Mouse (Mus musculus): ENCODE results near the gene Pla2g4d. TPM values are rescaled to one million over a fixed set of nuclear protein-coding genes. Genes with fewer than 3 reads are reported as not detected.

Gene Pla2g4d
- polyA plus RNA-seq, 1 experiment from 2014 or later = not detected

- H3K27ac ChIP-seq (ENCODE audit: low read depth, low read length) = no peak overlapping the region
- no peak overlapping the region for H3K4me2 ChIP-seq (ENCODE audit: low read length)
- no peaks in the 10 kb centered on the region for H3K27me3 ChIP-seq (replicated peaks; ENCODE audit: control insufficient read depth, insufficient read depth, low read length)
- no peaks in the 10 kb centered on the region for H3K9me3 ChIP-seq (replicated peaks; ENCODE audit: control insufficient read depth, low read length)
- no peak overlapping the region for H3K9ac ChIP-seq (ENCODE audit: low read length)
- no peaks in the 10 kb centered on the region for H3K4me1 ChIP-seq (ENCODE audit: control insufficient read depth, insufficient read depth, low read length)
- peak; percentile 72 for DNase-seq (ENCODE audit: low spot score)
- ATAC-seq = no peak
- H3K4me3 ChIP-seq (ENCODE audit: low read depth, low read length) = no peak overlapping the region
- WGBS = 15% methylated on average over 8 of the region's 8 CpGs
- H3K36me3 ChIP-seq (ENCODE audit: control insufficient read depth, insufficient read depth, low read length) = no peaks in the 10 kb centered on the region
Measured at GRCm38 (mm10) chr2:120279961-120280360, 9.0 kb downstream of the Pla2g4d start.

GRCm38 (mm10) chr2:120276951-120277350 lies 12.0 kb downstream of the Pla2g4d start:
- Histone ChIP-seq H3K27me3 (replicated peaks; ENCODE audit: control insufficient read depth, insufficient read depth, low read length) (no peaks in the 10 kb centered on the region), H3K9ac (ENCODE audit: low read length) (no peak overlapping the region), H3K9me3 (replicated peaks; ENCODE audit: control insufficient read depth, low read length) (no peaks in the 10 kb centered on the region), H3K36me3 (ENCODE audit: control insufficient read depth, insufficient read depth, low read length) (no peaks in the 10 kb centered on the region), H3K4me1 (ENCODE audit: control insufficient read depth, insufficient read depth, low read length) (no peaks in the 10 kb centered on the region), H3K27ac (ENCODE audit: low read depth, low read length) (no peak overlapping the region), H3K4me3 (ENCODE audit: low read depth, low read length) (no peak overlapping the region), H3K4me2 (ENCODE audit: low read length) (no peak overlapping the region)
- WGBS = 81% methylated on average over 4 of the region's 4 CpGs
- DNase-seq (ENCODE audit: low spot score) (no peak), ATAC-seq (no peak)

- Histone ChIP-seq H3K27ac (ENCODE audit: low read depth, low read length) (no peak overlapping the region), H3K4me2 (ENCODE audit: low read length) (no peak overlapping the region), H3K4me3 (ENCODE audit: low read depth, low read length) (no peak overlapping the region), H3K4me1 (ENCODE audit: control insufficient read depth, insufficient read depth, low read length) (no peaks in the 10 kb centered on the region), H3K27me3 (replicated peaks; ENCODE audit: control insufficient read depth, insufficient read depth, low read length) (no peaks in the 10 kb centered on the region), H3K9me3 (replicated peaks; ENCODE audit: control insufficient read depth, low read length) (no peaks in the 10 kb centered on the region), H3K9ac (ENCODE audit: low read length) (no peak overlapping the region), H3K36me3 (ENCODE audit: control insufficient read depth, insufficient read depth, low read length) (no peaks in the 10 kb centered on the region)
- peak; percentile 23 for DNase-seq (ENCODE audit: low spot score)
- WGBS = 2% methylated on average over 9 of the region's 9 CpGs
- ATAC-seq = no peak
Measured at GRCm38 (mm10) chr2:120268635-120269034, 20.4 kb downstream of the Pla2g4d start.

GRCm38 (mm10) chr2:120265523-120265922 lies 23.5 kb downstream of the Pla2g4d start:
- no peak overlapping the region for H3K4me2 ChIP-seq (ENCODE audit: low read length)
- H3K4me3 ChIP-seq (ENCODE audit: low read depth, low read length) = no peak overlapping the region
- H3K27ac ChIP-seq (ENCODE audit: low read depth, low read length) = no peak overlapping the region
- no peaks in the 10 kb centered on the region for H3K9me3 ChIP-seq (replicated peaks; ENCODE audit: control insufficient read depth, low read length)
- no peaks in the 10 kb centered on the region for H3K27me3 ChIP-seq (replicated peaks; ENCODE audit: control insufficient read depth, insufficient read depth, low read length)
- ATAC-seq (no peak), DNase-seq (ENCODE audit: low spot score) (peak; percentile 17)
- H3K4me1 ChIP-seq (ENCODE audit: control insufficient read depth, insufficient read depth, low read length) = no peaks in the 10 kb centered on the region
- no peak overlapping the region for H3K9ac ChIP-seq (ENCODE audit: low read length)
- 78% methylated on average over 6 of the region's 6 CpGs for WGBS
- H3K36me3 ChIP-seq (ENCODE audit: control insufficient read depth, insufficient read depth, low read length) = no peaks in the 10 kb centered on the region

- no peak overlapping the region for H3K27ac ChIP-seq (ENCODE audit: low read depth, low read length)
- 62% methylated on average over 10 of the region's 10 CpGs for WGBS
- no peak overlapping the region for H3K9ac ChIP-seq (ENCODE audit: low read length)
- no peak for ATAC-seq
- no peaks in the 10 kb centered on the region for H3K27me3 ChIP-seq (replicated peaks; ENCODE audit: control insufficient read depth, insufficient read depth, low read length)
- H3K4me3 ChIP-seq (ENCODE audit: low read depth, low read length) = no peak overlapping the region
- DNase-seq (ENCODE audit: low spot score) = peak; percentile 12
- H3K36me3 ChIP-seq (ENCODE audit: control insufficient read depth, insufficient read depth, low read length) = no peaks in the 10 kb centered on the region
- no peak overlapping the region for H3K4me2 ChIP-seq (ENCODE audit: low read length)
- H3K9me3 ChIP-seq (replicated peaks; ENCODE audit: control insufficient read depth, low read length) = no peaks in the 10 kb centered on the region
- H3K4me1 ChIP-seq (ENCODE audit: control insufficient read depth, insufficient read depth, low read length) = no peaks in the 10 kb centered on the region
Measured at GRCm38 (mm10) chr2:120264858-120265257, 24.1 kb downstream of the Pla2g4d start.

- Histone ChIP-seq H3K4me2 (ENCODE audit: low read length) (no peak overlapping the region), H3K4me3 (ENCODE audit: low read depth, low read length) (no peak overlapping the region), H3K27me3 (replicated peaks; ENCODE audit: control insufficient read depth, insufficient read depth, low read length) (no peaks in the 10 kb centered on the region), H3K9ac (ENCODE audit: low read length) (no peak overlapping the region), H3K4me1 (ENCODE audit: control insufficient read depth, insufficient read depth, low read length) (no peaks in the 10 kb centered on the region), H3K27ac (ENCODE audit: low read depth, low read length) (no peak overlapping the region), H3K9me3 (replicated peaks; ENCODE audit: control insufficient read depth, low read length) (no peaks in the 10 kb centered on the region), H3K36me3 (ENCODE audit: control insufficient read depth, insufficient read depth, low read length) (no peaks in the 10 kb centered on the region)
- no peak for ATAC-seq
- 28% methylated on average over 1 of the region's 1 CpGs for WGBS
- no peak for DNase-seq (ENCODE audit: low spot score)
Measured at GRCm38 (mm10) chr2:120262876-120263275, 26.1 kb downstream of the Pla2g4d start.

- Histone ChIP-seq H3K27ac (ENCODE audit: low read depth, low read length) (no peak overlapping the region), H3K9me3 (replicated peaks; ENCODE audit: control insufficient read depth, low read length) (no peaks in the 10 kb centered on the region), H3K9ac (ENCODE audit: low read length) (no peak overlapping the region), H3K4me1 (ENCODE audit: control insufficient read depth, insufficient read depth, low read length) (no peaks in the 10 kb centered on the region), H3K4me2 (ENCODE audit: low read length) (no peak overlapping the region), H3K36me3 (ENCODE audit: control insufficient read depth, insufficient read depth, low read length) (no peaks in the 10 kb centered on the region), H3K27me3 (replicated peaks; ENCODE audit: control insufficient read depth, insufficient read depth, low read length) (no peaks in the 10 kb centered on the region), H3K4me3 (ENCODE audit: low read depth, low read length) (no peak overlapping the region)
- WGBS = 70% methylated on average over 3 of the region's 3 CpGs
- ATAC-seq = no peak
- no peak for DNase-seq (ENCODE audit: low spot score)
Measured at GRCm38 (mm10) chr2:120261346-120261745, 27.7 kb downstream of the Pla2g4d start.

- Histone ChIP-seq H3K27me3 (replicated peaks; ENCODE audit: control insufficient read depth, insufficient read depth, low read length) (no peaks in the 10 kb centered on the region), H3K9ac (ENCODE audit: low read length) (no peak overlapping the region), H3K27ac (ENCODE audit: low read depth, low read length) (no peak overlapping the region), H3K4me2 (ENCODE audit: low read length) (no peak overlapping the region), H3K4me3 (ENCODE audit: low read depth, low read length) (no peak overlapping the region), H3K36me3 (ENCODE audit: control insufficient read depth, insufficient read depth, low read length) (no peaks in the 10 kb centered on the region), H3K4me1 (ENCODE audit: control insufficient read depth, insufficient read depth, low read length) (no peaks in the 10 kb centered on the region), H3K9me3 (replicated peaks; ENCODE audit: control insufficient read depth, low read length) (no peaks in the 10 kb centered on the region)
- no peak for ATAC-seq
- no peak for DNase-seq (ENCODE audit: low spot score)
Measured at GRCm38 (mm10) chr2:120256259-120256658, 32.7 kb downstream of the Pla2g4d start.

- ATAC-seq (no peak), DNase-seq (ENCODE audit: low spot score) (no peak)
- no peak overlapping the region for H3K9ac ChIP-seq (ENCODE audit: low read length)
- H3K4me2 ChIP-seq (ENCODE audit: low read length) = no peak overlapping the region
- 94% methylated on average over 6 of the region's 6 CpGs for WGBS
- no peaks in the 10 kb centered on the region for H3K4me1 ChIP-seq (ENCODE audit: control insufficient read depth, insufficient read depth, low read length)
- H3K36me3 ChIP-seq (ENCODE audit: control insufficient read depth, insufficient read depth, low read length) = no peaks in the 10 kb centered on the region
- no peak overlapping the region for H3K4me3 ChIP-seq (ENCODE audit: low read depth, low read length)
- no peaks in the 10 kb centered on the region for H3K27me3 ChIP-seq (replicated peaks; ENCODE audit: control insufficient read depth, insufficient read depth, low read length)
- no peak overlapping the region for H3K27ac ChIP-seq (ENCODE audit: low read depth, low read length)
- no peaks in the 10 kb centered on the region for H3K9me3 ChIP-seq (replicated peaks; ENCODE audit: control insufficient read depth, low read length)
Measured at GRCm38 (mm10) chr2:120252644-120253043, 36.4 kb downstream of the Pla2g4d start.

Measured in forebrain, embryonic 14.5 days (tissue).